Mouse (Mus musculus) testis, postnatal 14 days (tissue): ENCODE measurements at regions not wholly inside any gene's neighbourhood (a gene's known extent, or its start where the extent isn't known, plus 50 kb on each side); places are given as distances from the start of the nearest gene placed in this dataset.
A peak's percentile ranks its signal among the peaks of the same experiment; 100 is the strongest.

Source experiments
- DNase-seq: peaks from one replicate; pipeline ENCODE4 v3.0.0; 2021; ENCODE audit warnings: low spot score

DNA sequence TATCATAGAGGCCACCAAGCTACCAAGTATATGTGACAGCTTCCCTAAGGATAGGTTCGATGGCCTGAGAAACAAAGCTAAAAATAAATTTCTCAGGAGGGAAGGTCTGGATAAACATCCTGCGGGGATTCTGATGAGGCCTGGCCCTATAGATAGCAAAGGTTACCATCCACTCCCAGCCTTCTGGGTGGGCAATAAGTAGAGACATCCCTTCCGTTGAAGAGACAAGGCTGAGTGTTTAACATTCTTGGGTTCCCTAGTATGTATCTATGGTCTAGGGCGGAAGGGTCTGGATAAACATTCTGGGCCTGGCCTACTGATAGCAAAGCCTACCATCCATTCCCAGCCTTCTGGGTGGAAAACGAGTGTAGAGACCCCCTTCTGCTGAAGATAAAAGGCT lies 180.5 kb upstream of the Dlk1 start:
- no peak for DNase-seq

DNA sequence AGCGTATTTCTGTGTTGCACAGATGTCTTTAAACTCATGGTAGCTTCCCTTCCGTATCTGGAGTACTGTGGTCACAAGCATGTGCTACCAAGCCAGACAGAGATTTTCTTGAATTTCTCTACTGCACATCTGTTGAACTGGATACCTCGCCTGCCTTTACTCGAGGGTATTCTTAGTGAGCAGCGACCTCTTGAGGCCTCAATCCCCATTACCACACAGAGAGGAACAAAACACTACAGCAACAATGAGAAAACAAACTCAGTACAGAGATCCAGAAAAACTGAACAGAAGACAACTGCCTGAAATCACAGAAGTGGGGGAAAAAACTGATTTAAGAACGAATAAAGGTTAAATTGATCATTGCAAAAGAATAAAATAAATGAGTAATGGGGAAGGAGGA lies 137.8 kb upstream of the Dlk1 start:
- no peak for DNase-seq

- no peak for DNase-seq
Observed at GRCm38 (mm10) chr12:109325986-109326385, 126.6 kb upstream of the Dlk1 start.

DNA sequence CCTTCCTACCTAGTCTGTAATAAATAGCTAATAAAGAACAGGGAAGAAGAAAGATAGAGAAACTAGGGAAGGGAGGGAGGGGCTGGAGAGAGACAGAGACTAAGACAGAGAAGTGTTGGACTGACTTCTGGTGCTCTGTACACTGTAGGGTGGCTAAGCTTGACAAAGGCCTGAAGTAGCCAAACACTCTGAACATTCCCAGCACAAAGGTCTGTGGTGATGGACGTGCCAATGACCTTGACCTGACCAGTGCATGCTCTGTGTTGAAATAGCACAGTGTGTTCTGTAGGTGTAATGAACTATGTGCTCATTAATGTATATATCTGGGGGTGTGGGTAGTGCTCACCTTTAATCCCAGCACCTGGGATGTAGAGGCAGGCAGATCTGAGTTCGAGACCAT lies 81.3 kb upstream of the Dlk1 start:
- DNase-seq: no peak

DNA sequence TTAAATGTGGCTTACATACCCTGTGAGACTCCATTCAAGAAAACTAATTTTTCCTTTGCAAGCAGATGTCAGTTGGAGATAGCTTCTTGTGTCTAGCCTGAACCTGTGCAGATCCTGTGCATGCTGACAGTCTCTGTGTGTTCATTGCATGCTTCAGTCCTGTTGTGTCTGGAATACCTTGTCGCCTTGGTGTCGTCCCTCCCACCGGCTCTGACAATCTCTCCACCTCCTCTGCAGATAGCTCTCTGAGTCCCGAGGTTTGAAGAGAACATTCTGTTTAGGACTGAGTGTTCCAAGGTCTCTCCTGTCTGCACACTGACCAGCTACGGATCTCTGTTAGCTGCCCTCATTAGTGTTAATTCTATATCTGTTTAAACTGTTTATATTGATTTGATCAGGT lies 66.8 kb upstream of the Dlk1 start:
- no peak for DNase-seq

DNA sequence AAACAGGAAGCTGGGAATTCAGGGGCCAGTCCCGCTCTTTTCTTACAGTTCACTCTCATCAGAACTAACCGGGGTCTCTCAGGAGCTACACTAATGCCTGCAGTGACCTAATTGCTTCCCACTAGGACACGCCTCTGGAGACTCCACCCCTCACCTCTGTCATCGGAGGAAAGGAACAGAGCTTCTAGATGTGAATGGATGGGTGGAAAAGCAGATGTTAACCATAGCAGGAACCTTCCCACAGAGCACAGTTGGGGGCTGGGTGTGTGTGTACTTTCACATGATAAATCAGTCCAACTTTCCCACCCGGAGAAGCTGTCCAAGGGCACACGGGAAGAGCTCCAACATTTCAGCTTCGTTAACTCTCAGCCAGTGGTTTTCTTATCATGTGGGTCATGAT lies 63.8 kb upstream of the Dlk1 start:
- DNase-seq: no peak

- DNase-seq: no peak
Observed at GRCm38 (mm10) chr12:109390388-109390920, 62.2 kb upstream of the Dlk1 start.

GRCm38 (mm10) chr12:109390978-109391377 lies 61.6 kb upstream of the Dlk1 start:
- no peak for DNase-seq

- DNase-seq: no peak
Observed at GRCm38 (mm10) chr12:109393326-109393725, 59.3 kb upstream of the Dlk1 start.

GRCm38 (mm10) chr12:109393795-109394194 lies 58.8 kb upstream of the Dlk1 start:
- peak; percentile 60 for DNase-seq

DNA sequence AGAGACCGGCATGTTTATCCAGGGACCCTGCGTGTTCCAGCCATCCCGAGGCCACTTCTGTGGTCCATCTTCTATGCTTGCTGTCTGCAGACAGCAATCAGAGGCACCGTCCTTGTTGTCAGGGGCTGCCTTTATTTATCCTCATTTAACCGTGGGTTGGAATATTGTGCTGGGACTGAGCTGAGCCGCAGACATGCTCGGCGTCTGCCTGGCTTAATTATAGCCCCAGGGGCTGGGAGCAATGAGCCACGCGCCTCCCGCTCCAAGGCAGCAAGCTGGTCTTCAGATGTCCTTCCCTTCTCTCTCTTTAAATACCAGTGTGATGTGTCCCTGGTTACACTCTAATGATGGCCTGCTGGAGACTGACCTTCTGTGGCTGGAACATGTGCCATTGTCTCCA lies 58.2 kb upstream of the Dlk1 start:
- DNase-seq: no peak

GRCm38 (mm10) chr12:109396614-109397013 lies 56.0 kb upstream of the Dlk1 start:
- DNase-seq: no peak

GRCm38 (mm10) chr12:109397175-109398058 lies 55.2 kb upstream of the Dlk1 start:
- no peak for DNase-seq

DNA sequence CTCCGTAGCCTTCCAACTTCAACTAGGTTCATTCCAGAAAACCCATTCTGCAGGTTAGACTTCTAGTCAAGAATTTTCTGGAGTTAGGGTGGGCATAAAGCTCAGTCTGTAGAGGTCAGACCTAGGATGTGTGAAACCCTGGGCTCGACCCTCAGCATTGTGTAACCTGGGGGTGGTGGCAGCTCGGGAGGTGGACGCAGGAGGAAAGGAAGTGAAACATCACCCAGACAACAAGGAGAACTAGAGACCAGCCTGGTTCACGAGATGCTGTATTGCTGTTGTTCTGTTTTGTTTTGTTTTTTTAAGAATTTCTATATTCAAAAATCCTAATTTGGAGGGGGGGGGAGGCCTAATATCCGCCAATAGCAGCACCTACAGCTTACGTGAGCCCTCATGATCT lies 54.1 kb upstream of the Dlk1 start:
- no peak for DNase-seq

DNA sequence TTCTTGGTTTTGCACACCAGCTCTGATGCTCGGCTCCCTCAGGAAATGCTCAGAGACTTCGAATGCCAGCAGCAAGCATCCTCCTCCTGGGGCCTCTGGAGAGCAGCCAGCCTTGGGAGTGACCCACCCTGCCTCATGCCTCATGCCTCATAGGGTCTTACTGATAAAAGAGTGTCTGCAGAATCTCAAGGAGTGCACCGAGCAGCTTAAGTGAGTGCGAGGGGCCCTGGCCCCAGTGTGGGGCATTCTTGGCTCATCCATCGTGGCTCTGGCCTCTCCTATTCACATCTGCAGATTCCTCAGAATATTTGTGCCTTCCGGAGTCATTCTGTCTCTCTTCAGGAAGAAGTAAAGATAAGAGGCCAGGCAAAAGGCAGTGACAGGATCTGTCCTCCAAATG lies 53.7 kb upstream of the Dlk1 start:
- no peak for DNase-seq

DNA sequence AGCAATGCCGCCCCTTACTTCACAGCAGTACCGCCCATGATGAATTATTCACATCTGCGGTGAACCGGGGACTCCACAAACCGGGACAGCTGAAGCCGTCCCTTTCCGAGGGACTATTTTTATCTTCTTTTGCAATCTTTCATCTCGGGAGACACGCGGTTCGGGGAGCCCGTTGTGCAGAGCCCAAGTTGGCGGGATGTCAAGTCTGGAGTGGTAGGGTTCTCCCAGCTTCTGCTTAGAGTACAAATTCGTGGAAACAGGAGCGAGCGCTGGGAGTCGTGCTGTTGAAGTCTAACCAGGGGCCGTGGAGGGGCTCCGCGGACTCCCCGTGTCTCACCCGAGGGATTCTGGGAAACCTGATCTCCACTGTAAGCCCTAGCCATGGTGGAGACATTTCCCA lies 53.0 kb upstream of the Dlk1 start:
- no peak for DNase-seq

GRCm38 (mm10) chr12:109400041-109400440 lies 52.6 kb upstream of the Dlk1 start:
- no peak for DNase-seq

- no peak for DNase-seq
Observed at GRCm38 (mm10) chr12:109400936-109401586, 51.6 kb upstream of the Dlk1 start.

- DNase-seq: no peak
Observed at GRCm38 (mm10) chr12:109401696-109402095, 50.9 kb upstream of the Dlk1 start.

DNA sequence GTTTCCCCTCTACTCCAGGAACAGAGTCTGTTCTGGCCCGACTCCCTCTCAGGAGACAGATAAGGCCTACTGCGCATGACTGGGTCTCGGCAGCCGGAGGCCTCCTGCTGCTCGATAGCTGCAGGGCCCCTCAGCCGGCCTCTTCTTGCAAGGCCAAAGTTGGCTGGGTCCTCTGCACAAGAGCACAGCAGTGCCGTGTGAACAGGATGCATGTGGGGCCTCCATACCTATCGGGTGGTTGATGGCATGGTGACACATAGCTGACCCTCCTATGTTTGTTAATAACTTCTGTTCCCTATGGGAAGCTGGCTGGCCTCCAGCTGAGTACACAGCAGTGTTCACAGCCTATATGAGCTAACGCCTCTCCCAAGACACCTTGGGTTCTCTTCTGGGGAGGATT lies 50.4 kb upstream of the Dlk1 start:
- peak; percentile 36 for DNase-seq
